Mouse (Mus musculus) urinary bladder, postnatal 10 days (tissue): ENCODE results near the gene Rbm28.

Experiments
- DNase-seq: peaks from one replicate; pipeline ENCODE4 v3.0.0; 2022; ENCODE audit warnings: low spot score

Gene Rbm28

GRCm38 (mm10) chr6:29143608-29144007, 21.2 kb downstream of the Rbm28 start:
- DNase-seq = no peak

GRCm38 (mm10) chr6:29137441-29137840, 27.4 kb downstream of the Rbm28 start:
- DNase-seq = no peak

GRCm38 (mm10) chr6:29133100-29133499, 31.7 kb downstream of the Rbm28 start:
- DNase-seq = no peak

GRCm38 (mm10) chr6:29126878-29127426, 37.9 kb downstream of the Rbm28 start:
- no peak for DNase-seq

GRCm38 (mm10) chr6:29119990-29120389, 44.8 kb downstream of the Rbm28 start:
- DNase-seq = no peak

- DNase-seq = no peak
These were observed 45.8 kb downstream of the Rbm28 start for GRCm38 (mm10) chr6:29118963-29119362.

GRCm38 (mm10) chr6:29118231-29118630, 46.6 kb downstream of the Rbm28 start:
- DNase-seq = no peak

- DNase-seq = no peak
These were observed 47.2 kb downstream of the Rbm28 start for GRCm38 (mm10) chr6:29117417-29118104.

GRCm38 (mm10) chr6:29115756-29116155, 49.0 kb downstream of the Rbm28 start:
- no peak for DNase-seq

- DNase-seq = no peak
These were observed 53.3 kb downstream of the Rbm28 start for GRCm38 (mm10) chr6:29111501-29111900.

GRCm38 (mm10) chr6:29108376-29108775, 56.4 kb downstream of the Rbm28 start:
- no peak for DNase-seq

- DNase-seq = no peak
These were observed 63.5 kb downstream of the Rbm28 start for GRCm38 (mm10) chr6:29101248-29101864.

GRCm38 (mm10) chr6:29100423-29100822, 64.4 kb downstream of the Rbm28 start:
- no peak for DNase-seq

- no peak for DNase-seq
These were observed 65.2 kb downstream of the Rbm28 start for GRCm38 (mm10) chr6:29099536-29100170.

GRCm38 (mm10) chr6:29092904-29093303, 71.9 kb downstream of the Rbm28 start:
- no peak for DNase-seq

GRCm38 (mm10) chr6:29092234-29092633, 72.6 kb downstream of the Rbm28 start:
- DNase-seq = no peak

- DNase-seq = no peak
These were observed 76.7 kb downstream of the Rbm28 start for GRCm38 (mm10) chr6:29087921-29088709.

- DNase-seq = no peak
These were observed 80.4 kb downstream of the Rbm28 start for GRCm38 (mm10) chr6:29084401-29084800.

GRCm38 (mm10) chr6:29082776-29083354, 81.9 kb downstream of the Rbm28 start:
- no peak for DNase-seq

GRCm38 (mm10) chr6:29081826-29082363, 82.9 kb downstream of the Rbm28 start:
- DNase-seq = no peak

GRCm38 (mm10) chr6:29079291-29079690, 85.5 kb downstream of the Rbm28 start:
- DNase-seq = no peak

- no peak for DNase-seq
These were observed 90.7 kb downstream of the Rbm28 start for GRCm38 (mm10) chr6:29074133-29074469.
